Mouse (Mus musculus): ENCODE results near the gene Tapbp. TPM values are rescaled to one million over a fixed set of nuclear protein-coding genes. Genes with fewer than 3 reads are reported as not detected.
A peak's percentile ranks its signal among the peaks of the same experiment; 100 is the strongest.

Tapbp gene
- total RNA-seq, 2 experiments from 2014 or later = 31.8 to 34.7 TPM

- peak in 1 of 2 experiments; percentile 11 for DNase-seq
- intact Hi-C loops (cut with DNase I) = loop anchor here (2.0 kb wide), 1 partner anchor 62 kb away; no protein-coding TSS in a partner anchor
Measured at GRCm38 (mm10) chr17:33958451-33958850, 42.8 kb downstream of the Tapbp start.

DNA sequence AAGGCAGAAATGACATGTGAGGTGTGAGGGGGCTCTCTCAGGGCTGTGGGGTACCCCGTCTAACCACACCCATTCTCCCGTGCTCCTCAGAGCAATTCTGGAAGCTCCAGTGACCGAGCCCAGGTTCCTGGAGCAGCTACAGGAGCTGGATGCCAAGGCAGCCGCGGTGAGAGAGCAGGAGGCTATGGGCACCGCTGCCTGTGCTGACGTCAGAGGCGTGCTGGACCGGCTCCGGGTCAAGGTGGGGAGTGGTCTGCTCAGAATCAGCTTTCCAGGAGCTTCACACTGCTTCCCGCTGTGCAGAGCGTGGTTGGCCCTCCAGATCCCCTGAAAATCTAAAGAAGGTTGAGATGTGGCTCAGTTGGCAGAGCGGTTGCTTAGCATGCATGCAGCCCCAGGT, 43.4 kb downstream of the Tapbp start:
- DNase-seq = peak in 1 of 2 experiments; percentile 15
- intact Hi-C loops (cut with DNase I) = loop anchor here (2.0 kb wide), 1 partner anchor 62 kb away; no protein-coding TSS in a partner anchor

DNA sequence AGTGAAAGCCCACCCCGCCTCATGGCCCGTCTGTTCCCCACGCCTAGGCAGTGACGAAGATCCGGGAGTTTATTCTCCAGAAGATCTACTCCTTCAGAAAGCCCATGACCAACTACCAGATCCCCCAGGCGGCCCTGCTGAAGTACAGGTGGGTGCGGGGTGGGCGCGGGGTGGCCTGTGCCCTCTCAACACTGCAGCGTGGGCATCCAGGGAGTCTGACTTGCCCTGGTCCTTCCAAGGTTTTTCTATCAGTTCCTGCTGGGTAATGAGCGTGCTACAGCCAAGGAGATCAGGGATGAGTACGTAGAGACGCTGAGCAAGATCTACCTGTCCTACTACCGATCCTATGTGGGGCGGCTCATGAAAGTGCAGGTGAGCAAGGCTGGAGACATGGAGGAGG, 44.2 kb downstream of the Tapbp start:
- no peak for DNase-seq
- intact Hi-C loops (cut with DNase I) = loop anchor here (2.0 kb wide), 1 partner anchor 61 kb away; no protein-coding TSS in a partner anchor

- DNase-seq = no peak
- intact Hi-C loops (cut with DNase I) = no loop called here
Measured at GRCm38 (mm10) chr17:33962876-33963275, 47.2 kb downstream of the Tapbp start.

GRCm38 (mm10) chr17:33965082-33965845, 49.6 kb downstream of the Tapbp start:
- DNase-seq = no peak
- intact Hi-C loops (cut with DNase I) = loop anchor here (1.0 kb wide), 1 partner anchor 1339 kb away; no protein-coding TSS in a partner anchor

DNA sequence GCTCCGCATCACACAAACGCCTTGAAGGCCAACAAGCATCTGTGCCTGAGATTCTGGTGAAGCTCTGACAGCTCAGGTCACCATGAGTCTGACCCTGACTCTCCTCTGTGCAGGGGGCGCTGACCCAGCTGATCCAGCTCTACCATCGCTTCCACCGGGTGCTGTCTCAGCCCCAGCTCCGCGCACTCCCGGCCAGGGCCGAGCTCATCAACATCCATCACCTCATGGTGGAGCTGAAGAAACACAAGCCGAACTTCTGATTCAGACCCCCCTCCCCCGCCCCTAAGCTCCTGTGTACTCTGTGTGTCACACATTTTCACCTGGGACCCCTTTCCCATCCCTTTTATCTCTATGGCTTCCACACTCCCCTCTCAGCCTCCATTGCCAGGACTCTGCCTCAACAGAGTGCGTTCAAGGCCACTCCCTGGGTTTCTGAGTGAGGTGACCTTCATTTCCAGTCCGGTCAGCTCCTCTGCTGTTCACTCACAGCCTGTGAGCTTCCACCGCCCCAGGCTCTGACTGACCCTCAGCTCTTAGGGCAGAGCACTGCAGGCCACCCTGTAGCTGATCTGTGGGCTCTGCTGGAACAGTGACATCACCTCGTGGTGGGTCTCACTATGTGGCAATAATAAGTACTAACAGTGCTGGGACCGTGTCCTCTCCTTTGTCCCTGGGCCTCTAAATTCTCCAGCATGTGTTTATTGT, 50.3 kb downstream of the Tapbp start:
- no peak for DNase-seq
- intact Hi-C loops (cut with DNase I) = loop anchor here (1.0 kb wide), 1 partner anchor 1338 kb away; no protein-coding TSS in a partner anchor

GRCm38 (mm10) chr17:33968489-33968888, 52.8 kb downstream of the Tapbp start:
- intact Hi-C loops (cut with DNase I) = loop anchor here (1.0 kb wide), 1 partner anchor 14 kb away; no protein-coding TSS in a partner anchor
- peak; percentile 68 to 83 for DNase-seq

GRCm38 (mm10) chr17:33968927-33969326, 53.2 kb downstream of the Tapbp start:
- DNase-seq = no peak
- intact Hi-C loops (cut with DNase I) = loop anchor here (1.0 kb wide), 2 partner anchors 13 to 1333 kb away; no protein-coding TSS in a partner anchor

- intact Hi-C loops (cut with DNase I) = loop anchor here (1.0 kb wide), 1 partner anchor 1333 kb away; no protein-coding TSS in a partner anchor
- no peak for DNase-seq
Measured at GRCm38 (mm10) chr17:33969394-33969793, 53.7 kb downstream of the Tapbp start.

GRCm38 (mm10) chr17:33972691-33973090, 57.0 kb downstream of the Tapbp start:
- intact Hi-C loops (cut with DNase I) = no loop called here
- DNase-seq = no peak

- intact Hi-C loops (cut with DNase I) = no loop called here
- DNase-seq = no peak
Measured at GRCm38 (mm10) chr17:33973572-33973971, 57.9 kb downstream of the Tapbp start.

DNA sequence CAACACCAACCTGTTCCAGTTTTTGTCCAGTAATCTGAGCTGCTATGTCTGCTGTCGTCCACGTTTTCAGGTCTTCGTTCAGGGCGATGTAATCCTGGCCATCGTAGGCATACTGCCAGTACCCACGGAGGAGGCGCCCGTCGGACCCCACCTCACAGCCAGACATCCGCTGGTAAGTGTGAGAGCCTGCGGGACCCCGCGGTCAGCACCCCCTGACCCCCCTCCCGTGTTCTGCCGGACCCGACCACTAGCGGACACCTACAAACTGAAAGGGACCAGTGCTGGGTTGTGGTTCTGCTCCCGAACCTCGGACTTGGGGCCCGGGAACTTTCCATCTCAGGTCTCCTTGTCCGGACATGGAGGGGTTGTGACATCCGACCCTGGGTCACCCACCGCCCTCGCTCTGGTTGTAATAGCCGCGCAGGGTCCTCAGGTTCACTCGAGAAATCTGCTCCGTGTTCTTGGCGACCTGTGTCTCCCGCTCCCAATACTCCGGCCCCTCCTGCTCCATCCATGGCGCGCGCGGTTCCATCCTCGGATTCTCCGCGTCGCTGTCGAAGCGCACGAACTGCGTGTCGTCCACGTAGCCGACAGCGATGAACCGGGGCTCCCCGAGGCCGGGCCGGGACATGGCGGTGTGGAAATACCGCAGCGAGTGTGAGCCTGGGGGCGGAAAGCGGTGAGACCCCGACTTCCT, 62.3 kb downstream of the Tapbp start:
- DNase-seq = no peak
- intact Hi-C loops (cut with DNase I) = no loop called here

GRCm38 (mm10) chr17:33978631-33979031, 62.9 kb downstream of the Tapbp start:
- intact Hi-C loops (cut with DNase I) = no loop called here
- DNase-seq = peak; percentile 69 to 75

Small RNA genes within 50 kb of the gene (microRNA-seq; reads per million reads assigned to microRNA genes)
- 0 reads per million in 2 experiments for gene Gm27740

Other genes starting within 250 kb of the Tapbp start
- 10 to 100 TPM; 57.9 to 64.7 TPM for gene Hnrnpm, start 229.0 kb upstream of the Tapbp start, total RNA-seq (2021)
- 10 to 100 TPM; 83.8 to 92.6 TPM for gene March2, start 197.2 kb upstream of the Tapbp start, total RNA-seq (2021)
- 100 to 1,000 TPM; 120 to 147 TPM for gene Rab11b, start 155.4 kb upstream of the Tapbp start, total RNA-seq (2021)
- gene Angptl4, start 134.1 kb upstream of the Tapbp start, total RNA-seq (2021) = 10 to 100 TPM in 1 of 2 experiments, 1 to 10 TPM in 1; 8.0 to 11.7 TPM
- gene Kank3, start 105.4 kb upstream of the Tapbp start, total RNA-seq (2021) = 10 to 100 TPM; 15.3 to 22.5 TPM
- gene Rps28, start 91.3 kb upstream of the Tapbp start, total RNA-seq (2021) = 100 to 1,000 TPM; 503 to 584 TPM
- gene Ndufa7, start 91.3 kb upstream of the Tapbp start, total RNA-seq (2021) = 100 to 1,000 TPM; 325 to 364 TPM
- gene Cd320, start 72.8 kb upstream of the Tapbp start, total RNA-seq (2021) = 10 to 100 TPM; 13.3 to 15.2 TPM
- not detected for gene Gm7029, start 42.1 kb upstream of the Tapbp start, total RNA-seq (2021)
- 1 to 10 TPM in 1 of 2 experiments, under 1 TPM in 1; 0.74 to 1.1 TPM for gene Kifc1, start 25.2 kb upstream of the Tapbp start, total RNA-seq (2021)
- gene Platr17, start 10.8 kb upstream of the Tapbp start, total RNA-seq (2021) = not detected
- 10 to 100 TPM in 1 of 2 experiments, 1 to 10 TPM in 1; 9.3 to 11.3 TPM for gene Daxx, start 6.5 kb upstream of the Tapbp start, total RNA-seq (2021)
- gene Zbtb22, start within 50 bp of the Tapbp start, total RNA-seq (2021) = 10 to 100 TPM; 12.6 to 16.6 TPM
- gene Rgl2, start 13.6 kb downstream of the Tapbp start, total RNA-seq (2021) = 10 to 100 TPM; 26.5 to 28.3 TPM
- gene Pfdn6, start 24.4 kb downstream of the Tapbp start, total RNA-seq (2021) = 10 to 100 TPM; 56.7 to 58.6 TPM
- gene Wdr46, start 24.8 kb downstream of the Tapbp start, total RNA-seq (2021) = 1 to 10 TPM; 8.4 to 9.7 TPM
- 1 to 10 TPM; 1.5 to 1.6 TPM for gene B3galt4, start 35.6 kb downstream of the Tapbp start, total RNA-seq (2021)
- 10 to 100 TPM; 30.5 to 30.6 TPM for gene Vps52, start 39.9 kb downstream of the Tapbp start, total RNA-seq (2021)
- 100 to 1,000 TPM; 282 to 369 TPM for gene Rps18, start 40.1 kb downstream of the Tapbp start, total RNA-seq (2021)
- gene H2-K1, start 84.4 kb downstream of the Tapbp start, total RNA-seq (2021) = 10 to 100 TPM; 25.6 to 32.9 TPM
- 10 to 100 TPM; 11.7 to 12.4 TPM for gene Ring1, start 108.8 kb downstream of the Tapbp start, total RNA-seq (2021)
- 10 to 100 TPM; 55.5 to 64.2 TPM for gene H2-Ke6, start 112.2 kb downstream of the Tapbp start, total RNA-seq (2021)
- 10 to 100 TPM; 40.8 to 45.2 TPM for gene Slc39a7, start 115.8 kb downstream of the Tapbp start, total RNA-seq (2021)
- gene Rxrb, start 115.9 kb downstream of the Tapbp start, total RNA-seq (2021) = 10 to 100 TPM; 34.5 to 35.3 TPM
- gene Col11a2, start 123.5 kb downstream of the Tapbp start, total RNA-seq (2021) = 1 to 10 TPM; 9.3 to 9.6 TPM
- not detected for gene H2-Oa, start 176.4 kb downstream of the Tapbp start, total RNA-seq (2021)
- gene H2-DMa, start 203.6 kb downstream of the Tapbp start, total RNA-seq (2021) = 1 to 10 TPM; 3.6 to 4.9 TPM
- 10 to 100 TPM; 63.2 to 74.1 TPM for gene Brd2, start 206.7 kb downstream of the Tapbp start, total RNA-seq (2021)
- under 1 TPM; 0.35 to 0.48 TPM for gene H2-DMb2, start 227.4 kb downstream of the Tapbp start, total RNA-seq (2021)
- 1 to 10 TPM in 1 of 2 experiments, under 1 TPM in 1; 0.71 to 1.2 TPM for gene H2-DMb1, start 237.2 kb downstream of the Tapbp start, total RNA-seq (2021)